Mouse (Mus musculus) midbrain, embryonic 11.5 days (tissue): ENCODE measurements around the gene Smap1. TPM values are rescaled to one million over a fixed set of nuclear protein-coding genes. Genes with fewer than 3 reads are reported as not detected.
A peak's percentile ranks its signal among the peaks of the same experiment; 100 is the strongest.

Source experiments
- ATAC-seq: fragments of 200-750 bp; cut with Nextera tagmentation; 2 replicates; pipeline ENCODE4 v1.8.0; 2017; ENCODE audit warnings: moderate TSS enrichment, moderate library complexity; ENCODE audit not compliant: low FRiP score
- DNase-seq: peaks from one replicate; pipeline ENCODE4 v3.0.0; 2015; ENCODE audit warnings: low spot score; ENCODE audit errors: missing footprints
- H3K27ac ChIP-seq: fragments of 300-500 bp; sonication (generic); 2 replicates; pipeline ENCODE4 v1.5.1; 2014; ENCODE audit warnings: low read depth, low read length
- H3K27me3 ChIP-seq: fragments of 300-500 bp; sonication (generic); 2 replicates; pipeline ENCODE4 v1.6.1; 2014; ENCODE audit warnings: mild to moderate bottlenecking, low read length, moderate library complexity, mixed read lengths; ENCODE audit not compliant: control insufficient read depth, insufficient read depth
- H3K36me3 ChIP-seq: fragments of 300-500 bp; sonication (generic); 2 replicates; pipeline ENCODE4 v1.6.1; 2014; ENCODE audit warnings: mild to moderate bottlenecking, low read length, moderate library complexity, mixed read lengths; ENCODE audit not compliant: control insufficient read depth, insufficient read depth
- H3K4me1 ChIP-seq: fragments of 300-500 bp; sonication (generic); 2 replicates; pipeline ENCODE4 v1.6.1; 2014; ENCODE audit warnings: low read length; ENCODE audit not compliant: control insufficient read depth, insufficient read depth
- H3K4me2 ChIP-seq: fragments of 300-500 bp; sonication (generic); 2 replicates; pipeline ENCODE4 v1.6.1; 2014; ENCODE audit warnings: mild to moderate bottlenecking, moderate library complexity
- H3K4me3 ChIP-seq: fragments of 300-500 bp; sonication (generic); 2 replicates; pipeline ENCODE4 v1.5.1; 2014; ENCODE audit warnings: low read depth, low read length
- H3K9ac ChIP-seq: fragments of 300-500 bp; sonication (generic); 2 replicates; pipeline ENCODE4 v1.6.1; 2014; ENCODE audit warnings: low read length
- H3K9me3 ChIP-seq: fragments of 300-500 bp; sonication (generic); 2 replicates; pipeline ENCODE4 v1.6.1; 2016; ENCODE audit warnings: low read length; ENCODE audit not compliant: control insufficient read depth
- WGBS: fragments of 180-500 bp; shearing (Covaris S2); extraction: QIAGEN DNeasy Blood & Tissue Kit; methylation state at CpG from one replicate; pipeline ENCODE4 v1.1.7; 2014; 5-methylcytosine and 5-hydroxymethylcytosine counted together
- polyA plus RNA-seq: library from polyadenylated mRNA; unstranded; fragments of >200 nt; fragmentation: Nextera tagmentation; extraction: Ambion mirVana; gene quantifications from 2 replicates; pipeline ENCODE4 v1.2.1, GENCODE M21; 2014

Gene Smap1
- polyA plus RNA-seq, 1 experiment from 2014 or later: 63.3 TPM

DNA sequence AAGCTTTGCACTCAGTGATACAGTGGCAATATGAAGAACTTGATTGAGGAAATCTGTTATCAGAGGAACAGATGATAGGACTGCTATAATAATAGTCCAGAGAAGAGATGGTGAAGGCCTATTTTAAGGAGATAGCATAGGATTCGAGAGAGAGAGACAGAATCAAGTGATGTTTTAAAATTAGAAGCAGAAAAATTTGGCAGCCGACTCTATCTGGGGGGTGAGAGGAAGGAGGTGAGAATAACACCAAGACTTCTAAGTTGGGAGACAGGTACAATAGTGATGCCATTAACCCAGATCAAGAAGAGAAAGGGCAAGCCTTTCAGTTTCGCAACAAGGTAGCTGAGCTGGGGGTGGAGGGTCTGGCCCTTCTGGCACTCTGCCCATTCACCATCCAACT lies 6.3 kb upstream of the Smap1 start:
- no peaks in the 10 kb centered on the region; the same call in 1 of the 2 replicates for H3K9me3 ChIP-seq
- 84% methylated on average over 3 of the region's 3 CpGs for WGBS
- no peaks in the 10 kb centered on the region for H3K27me3 ChIP-seq
- no peak overlapping the region for H3K27ac ChIP-seq
- H3K36me3 ChIP-seq: no peaks in the 10 kb centered on the region
- H3K4me3 ChIP-seq: no peak overlapping the region
- DNase-seq (no peak), ATAC-seq (no peak)
- no peaks in the 10 kb centered on the region for H3K4me1 ChIP-seq
- no peak overlapping the region for H3K9ac ChIP-seq
- no peak overlapping the region for H3K4me2 ChIP-seq

DNA sequence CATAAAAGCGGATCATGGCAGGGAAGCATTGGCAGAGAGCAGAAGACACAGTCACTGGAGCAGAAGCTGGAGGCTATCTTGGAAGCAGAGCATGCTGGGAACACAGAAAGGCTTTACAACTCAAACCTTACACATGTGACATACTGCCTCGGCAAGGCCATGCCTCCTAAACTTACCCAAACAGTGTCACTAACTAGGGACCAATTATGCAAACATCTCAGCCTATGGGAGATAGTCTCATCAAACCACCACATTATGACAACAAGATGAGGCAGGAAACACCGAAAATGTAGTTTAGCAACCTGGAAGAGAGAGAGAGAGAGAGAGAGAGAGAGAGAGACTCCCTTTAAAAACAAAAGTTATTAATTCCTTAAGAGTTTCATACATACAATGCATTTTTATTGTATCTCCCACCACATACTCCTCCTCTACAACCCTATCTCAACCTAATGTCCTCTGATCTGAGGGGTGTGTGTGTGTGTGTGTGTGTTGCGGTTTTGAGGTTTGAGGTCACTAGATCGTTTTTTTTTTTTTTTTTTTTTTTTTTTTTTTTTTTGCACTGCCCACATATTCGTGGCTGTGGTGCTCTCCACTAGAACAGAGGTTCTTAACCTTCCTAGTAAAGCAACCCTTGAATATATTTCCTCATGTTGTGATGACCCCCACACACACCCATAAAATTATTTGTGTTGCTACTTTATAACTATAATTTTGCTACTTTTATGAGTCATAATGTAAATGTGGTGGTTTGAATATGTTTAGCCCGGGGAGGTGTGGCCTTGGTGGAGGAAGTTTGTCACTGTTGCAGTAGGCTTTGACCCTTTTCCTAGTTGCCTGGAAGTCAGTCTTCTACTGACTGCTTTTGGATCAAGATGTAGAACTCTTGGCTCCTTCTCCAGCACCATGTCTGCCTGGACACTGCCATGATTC lies 1.9 kb upstream of the Smap1 start:
- Histone ChIP-seq H3K36me3 (no peaks in the 10 kb centered on the region), H3K4me3 (no peak overlapping the region), H3K27ac (no peak overlapping the region), H3K9ac (no peak overlapping the region), H3K4me1 (peaks cover 3% of the 10 kb centered on the region; the same call in 1 of the 2 replicates), H3K9me3 (no peaks in the 10 kb centered on the region; the same call in 1 of the 2 replicates), H3K27me3 (no peaks in the 10 kb centered on the region), H3K4me2 (no peak overlapping the region)
- WGBS: 84% methylated on average over 7 of the region's 7 CpGs
- ATAC-seq: no peak
- no peak for DNase-seq

DNA sequence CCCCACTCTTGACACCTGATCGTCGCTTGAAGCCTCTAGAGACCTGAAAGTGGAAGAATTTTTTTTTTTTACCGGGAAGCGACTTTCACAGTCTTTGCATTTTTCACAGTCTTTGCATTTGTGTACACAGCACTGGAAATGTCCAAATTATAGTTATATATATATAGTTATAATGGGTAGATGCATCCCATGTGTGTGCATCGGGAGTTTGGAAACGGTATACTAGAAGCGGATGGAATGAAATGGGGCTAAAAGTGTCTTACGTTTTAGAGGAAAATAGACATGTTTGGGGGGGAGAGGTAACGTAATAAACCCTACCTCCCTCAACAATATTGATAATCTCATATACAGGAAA lies 390 bp upstream of the Smap1 start:
- WGBS: 29% methylated on average over 9 of the region's 9 CpGs
- DNase-seq (no peak), ATAC-seq (no peak)
- H3K4me3 ChIP-seq: peak overlapping the region; percentile 91
- H3K27me3 ChIP-seq: no peaks in the 10 kb centered on the region
- peak overlapping the region; percentile 90; the same call in 1 of the 2 replicates for H3K9ac ChIP-seq
- no peaks in the 10 kb centered on the region for H3K36me3 ChIP-seq
- H3K4me2 ChIP-seq: peak overlapping the region; percentile 74
- H3K9me3 ChIP-seq: no peaks in the 10 kb centered on the region; the same call in 1 of the 2 replicates
- H3K27ac ChIP-seq: no peak overlapping the region
- H3K4me1 ChIP-seq: peaks cover 3% of the 10 kb centered on the region; the same call in 1 of the 2 replicates

- H3K9ac ChIP-seq: no peak overlapping the region
- DNase-seq (no peak), ATAC-seq (no peak)
- H3K4me3 ChIP-seq: no peak overlapping the region
- no peak overlapping the region for H3K27ac ChIP-seq
- no peaks in the 10 kb centered on the region for H3K36me3 ChIP-seq
- peak overlapping the region; percentile 6; the same call in 1 of the 2 replicates for H3K4me2 ChIP-seq
- H3K27me3 ChIP-seq: no peaks in the 10 kb centered on the region
- no peaks in the 10 kb centered on the region for H3K9me3 ChIP-seq
- peaks cover 3% of the 10 kb centered on the region; the same call in 1 of the 2 replicates for H3K4me1 ChIP-seq
- WGBS: 34% methylated on average over 2 of the region's 2 CpGs
Measured at GRCm38 (mm10) chr1:23920275-23920674, 1.8 kb downstream of the Smap1 start.

GRCm38 (mm10) chr1:23919086-23919485 lies 3.0 kb downstream of the Smap1 start:
- Histone ChIP-seq H3K4me1 (peaks cover 3% of the 10 kb centered on the region; the same call in 1 of the 2 replicates), H3K9me3 (no peaks in the 10 kb centered on the region), H3K27me3 (no peaks in the 10 kb centered on the region), H3K4me2 (no peak overlapping the region), H3K4me3 (no peak overlapping the region), H3K36me3 (no peaks in the 10 kb centered on the region), H3K9ac (no peak overlapping the region), H3K27ac (no peak overlapping the region)
- no peak for DNase-seq
- WGBS: 90% methylated on average over 4 of the region's 4 CpGs
- no peak for ATAC-seq

- peaks cover 3% of the 10 kb centered on the region; the same call in 1 of the 2 replicates for H3K4me1 ChIP-seq
- DNase-seq (no peak), ATAC-seq (no peak)
- H3K4me2 ChIP-seq: no peak overlapping the region
- no peak overlapping the region for H3K27ac ChIP-seq
- no peak overlapping the region for H3K4me3 ChIP-seq
- H3K27me3 ChIP-seq: no peaks in the 10 kb centered on the region
- 93% methylated on average over 4 of the region's 4 CpGs for WGBS
- no peaks in the 10 kb centered on the region for H3K36me3 ChIP-seq
- H3K9me3 ChIP-seq: no peaks in the 10 kb centered on the region
- H3K9ac ChIP-seq: no peak overlapping the region
Measured at GRCm38 (mm10) chr1:23915483-23915882, 6.6 kb downstream of the Smap1 start.

DNA sequence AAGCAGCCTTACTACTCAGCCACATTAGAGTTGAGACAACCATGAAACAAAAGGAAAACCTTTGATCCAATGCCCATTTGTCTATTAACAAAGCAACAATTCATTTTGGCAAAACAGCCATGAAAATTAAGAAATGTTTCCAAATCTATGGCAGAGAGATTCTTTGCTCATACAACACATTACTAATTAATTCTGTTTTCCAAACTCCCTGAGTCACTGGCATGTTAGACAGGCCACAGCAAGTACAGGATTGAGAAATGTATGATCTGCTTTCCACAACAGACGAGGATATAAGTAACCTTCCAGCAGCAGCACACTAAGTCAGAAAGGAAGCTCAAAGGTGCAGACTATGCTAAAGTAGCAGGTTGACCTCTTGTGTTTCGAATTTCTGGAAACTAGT lies 9.1 kb downstream of the Smap1 start:
- Histone ChIP-seq H3K9ac (no peak overlapping the region), H3K9me3 (no peaks in the 10 kb centered on the region), H3K36me3 (no peaks in the 10 kb centered on the region), H3K4me1 (no peaks in the 10 kb centered on the region), H3K4me3 (no peak overlapping the region), H3K27me3 (no peaks in the 10 kb centered on the region), H3K27ac (no peak overlapping the region), H3K4me2 (no peak overlapping the region)
- no peak for ATAC-seq
- no peak for DNase-seq
- 73% methylated on average over 2 of the region's 2 CpGs for WGBS

DNA sequence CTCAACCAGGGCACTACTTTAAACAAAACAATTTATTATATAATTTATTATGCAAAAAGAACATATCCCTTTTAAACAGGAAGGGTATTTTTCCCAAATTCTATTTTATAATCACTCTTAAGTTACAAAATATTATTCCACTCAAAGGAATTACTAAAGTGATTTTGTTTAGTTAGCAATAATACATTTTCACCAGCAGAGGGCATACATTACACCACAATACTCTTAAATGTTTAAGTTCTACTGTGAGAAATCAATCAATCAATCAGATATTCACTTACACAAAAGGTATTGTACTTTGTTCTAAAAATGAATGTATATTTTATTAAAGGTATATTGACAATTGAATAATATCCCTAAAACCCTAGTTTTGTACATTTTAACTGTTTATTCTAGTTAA lies 16.0 kb downstream of the Smap1 start:
- H3K4me3 ChIP-seq: no peak overlapping the region
- no peaks in the 10 kb centered on the region for H3K9me3 ChIP-seq
- no peaks in the 10 kb centered on the region for H3K27me3 ChIP-seq
- H3K4me1 ChIP-seq: no peaks in the 10 kb centered on the region
- no peaks in the 10 kb centered on the region for H3K36me3 ChIP-seq
- no peak overlapping the region for H3K4me2 ChIP-seq
- no peak for ATAC-seq
- H3K27ac ChIP-seq: no peak overlapping the region
- no peak for DNase-seq
- H3K9ac ChIP-seq: no peak overlapping the region

DNA sequence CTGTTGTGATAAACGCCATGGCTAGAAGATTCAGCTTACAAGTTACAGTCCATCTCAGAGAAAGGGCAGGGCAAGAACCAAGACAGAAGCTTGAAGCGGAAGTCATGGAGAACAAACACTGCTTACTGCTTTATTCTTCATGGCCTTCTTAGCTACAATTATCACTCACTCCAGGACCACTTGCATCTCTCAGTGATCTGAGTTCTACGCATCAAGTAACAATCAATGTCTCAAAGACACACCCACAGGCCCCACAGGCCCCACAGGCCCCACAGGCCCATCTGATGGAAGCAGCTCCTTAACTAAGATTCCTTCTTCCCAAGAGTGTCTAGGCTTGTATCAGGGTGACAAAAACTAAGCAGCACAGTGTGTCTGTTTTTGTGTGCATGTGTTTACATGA lies 18.8 kb downstream of the Smap1 start:
- Histone ChIP-seq H3K27me3 (no peaks in the 10 kb centered on the region), H3K9me3 (no peaks in the 10 kb centered on the region)
- WGBS: 87% methylated on average over 3 of the region's 3 CpGs

More for the DNA sequence above, 18.8 kb downstream of the Smap1 start:
- H3K4me3 ChIP-seq: no peak overlapping the region
- H3K27ac ChIP-seq: no peak overlapping the region
- no peaks in the 10 kb centered on the region for H3K4me1 ChIP-seq
- H3K9ac ChIP-seq: no peak overlapping the region
- H3K36me3 ChIP-seq: no peaks in the 10 kb centered on the region
- no peak overlapping the region for H3K4me2 ChIP-seq
- DNase-seq (no peak), ATAC-seq (no peak)
